Mouse (Mus musculus) frontal cortex, adult 2 months (tissue): ENCODE data around the gene Cep70. TPM values are rescaled to one million over a fixed set of nuclear protein-coding genes. Genes with fewer than 3 reads are reported as not detected.

Experiments used
- DNase-seq, 2 experiments: peaks; one replicate each; pipeline ENCODE4 v3.0.0; 2022; ENCODE audit warnings: low spot score in 1 of 2; ENCODE audit errors: extremely low spot score in 1 of 2
- polyA plus RNA-seq: library from polyadenylated mRNA; depleted of rRNA; stranded (reverse); fragments of >200 nt; gene quantifications from 2 replicates; pipeline ENCODE4 v1.2.3, GENCODE M21; 2012; rRNA removed

The Cep70 gene
- polyA plus RNA-seq, 1 experiment = 21.1 TPM

DNA sequence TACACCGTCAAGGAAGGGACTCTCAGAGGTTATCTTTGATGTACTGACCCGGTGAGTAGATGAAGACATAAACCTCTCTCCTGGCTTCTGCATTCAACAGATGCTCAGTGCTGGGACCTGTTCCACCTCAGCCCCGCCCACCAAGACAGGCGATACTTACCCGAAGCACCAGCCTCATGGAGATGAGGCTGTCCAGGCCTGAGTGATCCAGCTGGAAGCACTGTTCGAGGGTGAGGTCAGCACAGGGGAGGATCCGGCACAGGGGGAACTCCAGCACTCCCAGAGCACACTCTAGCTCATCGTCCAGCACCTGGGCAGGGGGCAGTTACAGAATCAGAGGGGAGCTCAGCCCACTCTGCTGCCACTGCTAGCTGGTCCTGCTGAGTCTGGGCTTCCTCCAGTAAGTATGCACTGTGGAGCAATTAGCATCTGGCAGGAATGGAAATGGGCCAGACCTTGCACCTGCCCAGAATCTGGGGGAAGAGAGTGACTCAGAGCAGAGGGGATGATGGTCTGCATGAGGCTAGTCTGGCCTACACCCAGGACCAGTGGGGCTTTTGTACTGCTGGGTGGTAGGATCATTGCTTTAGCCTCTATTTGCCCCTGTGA is 76.3 kb downstream of the Cep70 start:
- no peak for DNase-seq

DNA sequence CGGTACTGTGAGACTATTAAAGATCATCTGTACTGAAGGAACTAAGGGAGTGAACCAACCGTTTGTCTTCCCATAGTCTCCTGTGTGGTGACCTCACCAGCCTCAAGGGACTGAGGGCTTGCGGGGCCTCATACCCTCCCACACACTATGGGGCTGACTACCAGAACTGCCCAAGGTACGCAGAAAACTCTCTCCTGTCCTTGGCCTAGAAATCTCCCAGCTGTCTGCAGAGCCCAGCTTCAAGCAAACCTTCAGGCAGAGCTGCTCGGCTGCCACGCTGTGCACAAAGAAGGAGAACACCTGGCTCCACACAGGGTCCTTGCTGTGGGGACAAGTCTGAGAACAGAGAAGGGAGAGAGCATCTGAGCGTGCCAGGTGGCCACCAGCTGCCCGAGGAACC is 76.8 kb downstream of the Cep70 start:
- no peak for DNase-seq

DNA sequence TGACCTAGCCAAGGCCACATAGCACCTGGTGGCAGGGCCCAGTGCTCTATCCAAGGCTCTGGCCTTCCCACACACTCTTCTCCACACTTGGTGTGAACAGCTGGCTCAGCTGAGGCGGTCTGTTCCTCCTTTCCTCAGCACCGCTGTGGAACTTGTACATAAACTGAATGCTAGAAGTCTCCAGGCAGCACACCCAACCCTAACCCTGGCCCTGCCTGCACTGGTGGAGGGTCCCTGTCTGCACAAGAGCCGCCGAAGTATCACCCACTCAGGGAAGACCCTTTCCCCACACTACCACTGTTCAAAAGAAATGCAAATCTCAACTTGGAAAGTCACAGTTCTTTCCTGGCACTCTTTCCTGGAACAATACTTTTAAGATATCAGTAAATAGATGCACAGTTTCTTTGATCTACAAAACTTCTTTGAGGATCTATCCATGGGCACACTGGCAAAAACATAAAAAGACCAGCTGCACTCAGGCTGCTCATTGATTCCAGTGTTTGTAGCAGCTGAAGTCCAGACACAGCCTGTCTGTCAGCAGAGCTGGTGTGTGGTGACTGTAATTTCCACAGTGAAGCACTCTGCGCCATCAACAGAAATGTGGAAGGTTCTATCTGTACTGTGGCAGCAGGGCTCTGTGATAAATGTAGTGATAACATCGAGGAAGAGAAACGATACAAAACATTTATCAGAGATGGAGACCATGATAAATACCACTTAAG is 82.2 kb downstream of the Cep70 start:
- DNase-seq = no peak

DNA sequence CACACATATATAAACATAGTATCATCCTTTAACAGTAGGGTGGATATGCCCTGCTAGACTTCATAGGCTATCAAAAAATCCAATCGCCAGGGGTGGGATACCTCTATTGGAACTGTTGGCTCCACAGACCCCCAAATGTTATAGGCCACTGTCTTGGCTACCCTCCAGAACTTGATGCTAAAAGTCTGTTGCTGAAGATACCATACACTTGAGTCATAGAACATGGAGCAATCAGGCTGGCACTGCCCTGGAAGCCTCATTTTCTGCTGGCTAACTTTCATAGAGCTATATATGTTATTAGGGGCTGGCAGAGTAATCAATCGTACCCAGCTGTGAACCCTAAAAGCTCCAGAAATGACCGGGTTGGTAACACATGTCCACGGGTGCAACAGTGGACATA is 82.8 kb downstream of the Cep70 start:
- no peak for DNase-seq

DNA sequence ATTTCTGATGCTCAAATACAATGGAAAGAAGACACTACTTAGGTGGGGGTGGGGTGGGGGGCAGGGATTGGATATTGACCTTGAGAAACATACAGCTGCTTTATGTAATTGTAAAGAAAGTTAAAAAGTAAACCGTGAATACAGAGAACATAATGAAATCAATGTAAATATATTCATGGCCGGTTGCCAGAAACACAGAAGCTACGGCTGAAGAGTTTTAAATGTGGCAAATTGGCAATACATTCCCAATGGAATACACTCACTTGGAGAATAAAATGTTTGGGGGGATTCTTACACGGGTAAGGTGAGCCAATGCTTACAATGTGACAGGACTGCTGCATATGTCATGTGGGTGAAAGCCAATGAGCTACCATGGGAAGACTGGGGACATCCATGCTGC is 83.7 kb downstream of the Cep70 start:
- DNase-seq = peak in 1 of 2 experiments; percentile 21

DNA sequence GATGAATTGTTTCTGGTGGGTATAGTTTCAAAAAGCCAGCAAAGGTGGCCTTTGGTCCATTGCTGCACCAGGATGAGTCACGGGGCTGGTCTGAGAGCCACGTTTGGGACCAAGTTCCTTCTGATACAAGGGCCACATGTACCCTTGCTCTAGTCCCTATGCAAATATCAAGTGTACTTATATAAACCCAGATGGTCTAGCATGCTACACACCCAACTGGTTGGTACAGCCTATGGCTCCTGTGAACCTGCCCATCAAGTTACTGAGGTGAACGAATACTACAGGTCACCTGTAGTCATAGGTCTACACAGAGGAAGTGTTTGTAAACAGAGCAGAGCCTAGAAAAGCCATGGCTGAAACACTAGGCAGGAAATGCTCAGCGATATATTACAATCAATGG is 93.4 kb downstream of the Cep70 start:
- no peak for DNase-seq

DNA sequence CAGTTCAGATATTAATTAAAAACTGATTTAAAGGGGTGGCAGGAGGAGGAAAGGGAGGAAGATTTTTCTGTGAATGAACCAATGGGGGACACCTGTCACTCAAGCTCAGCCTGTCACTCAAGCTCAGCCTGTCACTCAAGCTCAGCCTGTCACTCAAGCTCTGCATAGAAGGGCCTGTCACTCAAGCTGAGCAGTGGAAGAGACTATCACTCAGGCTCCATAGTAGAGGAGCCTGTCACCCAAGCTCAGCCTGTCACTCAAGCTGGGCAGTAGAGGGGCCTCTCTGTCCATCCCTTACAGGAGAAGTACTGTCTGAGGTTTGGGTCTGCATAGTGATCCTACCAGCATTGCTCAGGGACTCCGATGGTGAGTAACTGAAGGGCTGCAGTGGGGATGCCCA is 95.1 kb downstream of the Cep70 start:
- no peak for DNase-seq

DNA sequence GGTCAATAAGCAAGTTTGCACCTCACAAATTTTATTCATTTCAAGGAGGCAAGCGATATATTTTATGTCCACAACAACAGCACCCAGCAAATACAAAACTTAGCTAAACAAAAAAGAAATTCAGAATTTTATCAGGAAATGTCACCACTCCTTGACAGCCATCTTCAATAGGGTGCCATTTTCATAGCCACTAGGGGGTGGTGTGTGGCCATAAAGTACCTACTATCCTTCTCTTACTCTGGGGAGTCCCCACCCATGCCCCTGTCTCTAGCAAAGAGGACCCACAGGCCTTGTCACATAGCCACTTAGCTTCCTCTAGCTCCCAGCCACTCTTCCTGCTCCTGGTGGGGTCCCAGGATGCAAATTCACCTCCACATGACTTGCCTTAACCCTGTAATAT is 96.0 kb downstream of the Cep70 start:
- DNase-seq = no peak

DNA sequence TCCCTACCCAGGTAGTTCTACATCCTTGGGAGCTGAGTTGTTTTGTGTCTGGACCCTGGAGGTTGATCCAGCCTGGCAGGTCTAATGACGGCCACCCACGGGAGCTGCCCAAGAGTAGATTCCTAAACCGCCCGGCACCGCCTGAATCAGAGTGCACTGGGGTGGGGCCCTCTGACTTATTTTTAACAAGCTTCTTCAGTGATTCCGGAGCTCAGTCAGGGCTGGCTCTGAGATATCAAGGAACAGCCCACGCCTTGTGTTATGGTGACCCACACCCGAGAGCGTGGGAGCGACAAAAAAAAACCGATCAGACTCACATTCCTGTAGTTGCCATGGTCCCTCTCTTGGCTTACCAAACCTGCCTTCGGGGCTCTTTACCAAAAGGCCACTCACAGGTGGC is 97.0 kb downstream of the Cep70 start:
- DNase-seq = no peak

DNA sequence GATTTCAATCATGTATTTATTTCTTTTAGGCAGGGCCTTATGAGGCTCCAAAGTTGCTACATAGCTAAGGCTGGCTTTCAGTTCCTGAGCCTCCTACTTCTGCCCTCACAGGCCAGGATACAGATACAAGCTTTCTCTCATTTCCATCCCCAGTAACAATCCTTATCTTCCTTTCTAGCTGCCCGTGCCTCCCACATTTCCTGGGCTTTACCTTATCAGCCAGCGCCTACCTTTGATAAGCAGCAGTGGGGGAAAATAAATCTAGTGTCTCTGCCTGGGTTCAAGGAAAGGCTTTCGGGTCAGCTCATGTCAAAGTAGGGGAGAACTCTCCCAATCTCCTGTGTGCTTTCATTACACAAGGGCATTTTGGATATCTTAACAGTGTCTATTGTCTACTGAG is 98.4 kb downstream of the Cep70 start:
- no peak for DNase-seq

DNA sequence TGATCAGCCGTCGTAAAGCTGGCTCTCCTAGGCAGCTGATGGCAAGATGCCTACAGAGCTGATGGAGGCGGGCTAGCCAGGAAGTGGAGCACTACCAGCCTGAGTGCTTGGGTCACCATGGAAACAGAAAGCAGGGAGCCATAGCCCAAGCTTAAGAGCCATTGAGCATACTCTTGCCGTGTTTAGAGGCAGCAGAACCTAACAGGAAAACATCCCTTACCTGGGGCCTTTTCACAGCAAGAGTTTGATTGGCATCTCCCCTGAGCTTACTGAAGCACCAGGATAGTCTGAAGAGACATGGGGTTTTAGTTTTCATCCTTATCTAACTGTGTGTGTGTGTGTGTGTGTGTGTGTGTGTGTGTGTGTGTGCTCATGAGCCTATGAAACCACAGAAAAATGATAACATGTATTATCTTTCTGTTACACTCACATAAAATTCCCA is 102.2 kb downstream of the Cep70 start:
- DNase-seq = peak; percentile 59 to 81

Other genes starting within 250 kb of the Cep70 start
- gene Gm1123, start 207.7 kb upstream of the Cep70 start, polyA plus RNA-seq = not detected in 2 replicates
- 14.5 and 15.5 TPM in 2 replicates for gene Pik3cb, start 102.7 kb upstream of the Cep70 start, polyA plus RNA-seq
- gene Faiml, start 6.1 kb upstream of the Cep70 start, polyA plus RNA-seq = not detected in 2 replicates
- gene Esyt3, start 115.2 kb downstream of the Cep70 start, polyA plus RNA-seq = 1.4 and 2.1 TPM in 2 replicates
- 132 and 173 TPM in 2 replicates for gene Mras, start 194.0 kb downstream of the Cep70 start, polyA plus RNA-seq
- 0.19 TPM in 1 of 2 replicates, not detected in the other for gene Nme9, start 208.1 kb downstream of the Cep70 start, polyA plus RNA-seq